Mouse (Mus musculus) heart, postnatal 0 days (tissue): Measurements from ENCODE around the gene Tmem97. TPM values are rescaled to one million over a fixed set of nuclear protein-coding genes. Genes with fewer than 3 reads are reported as not detected.

Source experiments
- ATAC-seq: fragments of 200-750 bp; cut with Nextera tagmentation; 2 replicates; pipeline ENCODE4 v1.8.0; 2017; ENCODE audit warnings: low read depth, moderate number of reproducible peaks, moderate library complexity; ENCODE audit not compliant: insufficient read depth
- DNase-seq: peaks from one replicate; pipeline ENCODE4 v3.0.0-alpha.2; 2016; ENCODE audit warnings: low spot score
- H3K27ac ChIP-seq: fragments of 300-500 bp; sonication (generic); 2 replicates; pipeline ENCODE4 v1.5.1; 2014; ENCODE audit warnings: low read depth, mild to moderate bottlenecking
- H3K27me3 ChIP-seq: fragments of 300-500 bp; sonication (generic); 2 replicates; pipeline ENCODE4 v1.6.1; 2014; ENCODE audit warnings: low read length, mixed read lengths; ENCODE audit not compliant: control insufficient read depth, insufficient read depth
- H3K36me3 ChIP-seq: fragments of 300-500 bp; sonication (generic); replicated peaks from 2 replicates; pipeline ENCODE4 v1.6.1; 2014; ENCODE audit warnings: low read length, mixed read lengths; ENCODE audit not compliant: control insufficient read depth, insufficient read depth
- H3K4me1 ChIP-seq: fragments of 300-500 bp; sonication (generic); 2 replicates; pipeline ENCODE4 v1.6.1; 2014; ENCODE audit warnings: antibody characterized with exemption; ENCODE audit not compliant: control insufficient read depth, insufficient read depth
- H3K4me2 ChIP-seq: fragments of 300-500 bp; sonication (generic); 2 replicates; pipeline ENCODE4 v1.6.1; 2014; ENCODE audit warnings: low read depth, mild to moderate bottlenecking, low read length, moderate library complexity
- H3K4me3 ChIP-seq: fragments of 300-500 bp; sonication (generic); 2 replicates; pipeline ENCODE4 v1.5.1; 2014; ENCODE audit warnings: low read depth, low read length
- H3K9ac ChIP-seq: fragments of 300-500 bp; sonication (generic); replicated peaks from 2 replicates; pipeline ENCODE4 v1.6.1; 2014; ENCODE audit warnings: low read depth, low read length, mixed read lengths
- H3K9me3 ChIP-seq: fragments of 300-500 bp; sonication (generic); replicated peaks from 2 replicates; pipeline ENCODE4 v1.6.1; 2016; ENCODE audit warnings: low read length; ENCODE audit not compliant: control insufficient read depth
- CTCF ChIP-seq: IDR thresholded peaks from 2 replicates; pipeline ENCODE4 v1.5.1; 2016; ENCODE audit warnings: antibody characterized with exemption, control low read depth, low read depth
- EP300 ChIP-seq: IDR thresholded peaks from 2 replicates; pipeline ENCODE4 v1.6.1; 2016; ENCODE audit warnings: antibody characterized with exemption, low read depth
- WGBS: fragments of 180-500 bp; shearing (Covaris S2); extraction: QIAGEN DNeasy Blood & Tissue Kit; methylation state at CpG from one replicate; pipeline ENCODE4 v1.1.7; 2014; 5-methylcytosine and 5-hydroxymethylcytosine counted together
- polyA plus RNA-seq: library from polyadenylated mRNA; unstranded; fragments of >200 nt; fragmentation: Nextera tagmentation; extraction: Ambion mirVana; gene quantifications from 2 replicates; pipeline ENCODE4 v1.2.1, GENCODE M21; 2015
- total RNA-seq: library from RNA; depleted of rRNA; stranded (reverse); fragments of >200 nt; gene quantifications from 2 replicates; pipeline ENCODE4 v1.2.3, GENCODE M21; 2014; ENCODE audit warnings: low replicate concordance

Gene Tmem97
- total and polyA plus RNA-seq, 2 experiments from 2014 or later, result 39.4 to 41.5 TPM

DNA sequence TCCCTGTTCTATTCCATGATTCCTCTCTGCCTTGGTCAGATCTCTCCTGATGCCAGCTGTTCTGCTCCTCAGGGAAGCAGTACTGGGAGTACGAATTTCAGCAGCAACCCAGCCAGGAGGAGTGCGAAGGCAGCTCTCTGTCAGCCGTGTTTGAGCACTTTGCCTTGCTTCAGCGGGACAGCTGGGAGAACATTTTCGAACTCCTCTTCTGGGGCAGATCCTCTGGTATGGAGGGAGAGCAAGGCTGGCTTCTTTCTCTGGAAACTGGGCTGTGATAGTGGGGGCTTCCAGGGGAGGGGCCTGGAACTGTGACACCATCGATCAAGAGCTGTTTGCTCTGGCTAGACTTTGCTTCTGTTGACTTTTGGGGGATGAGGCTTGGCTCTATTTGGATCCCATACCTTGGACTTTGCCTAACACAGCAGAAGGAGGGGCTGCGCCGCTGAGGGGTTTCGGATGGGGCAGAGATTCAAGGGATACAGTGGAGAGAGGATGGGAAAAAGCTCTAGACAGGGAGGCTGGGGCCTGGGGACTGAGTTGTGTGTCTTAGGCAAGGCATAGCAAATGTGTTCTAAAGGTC is 49.9 kb downstream of the Tmem97 start:
- 61% methylated on average over 9 of the region's 9 CpGs for WGBS

GRCm38 (mm10) chr11:78499543-78499942 is 51.0 kb downstream of the Tmem97 start:
- 0 out of 2 replicates have a peak, but pooled peaks cover 4% of the 10 kb centered on the region for H3K4me1 ChIP-seq
- H3K4me2 ChIP-seq, result no peak overlapping the region
- peaks cover 68% of the 10 kb centered on the region for H3K27me3 ChIP-seq
- no peak for TF ChIP-seq EP300
- no peak for TF ChIP-seq CTCF
- no peak overlapping the region for H3K9ac ChIP-seq
- DNase-seq (no peak), ATAC-seq (no peak)
- WGBS, result 43% methylated on average over 16 of the region's 16 CpGs
- H3K36me3 ChIP-seq, result no peaks in the 10 kb centered on the region
- H3K4me3 ChIP-seq, result no peak overlapping the region
- H3K27ac ChIP-seq, result no peak overlapping the region
- no peaks in the 10 kb centered on the region for H3K9me3 ChIP-seq

More for the DNA sequence above, 49.9 kb downstream of the Tmem97 start:
- H3K36me3 ChIP-seq, result no peaks in the 10 kb centered on the region
- no peak overlapping the region for H3K4me2 ChIP-seq
- no peak overlapping the region for H3K9ac ChIP-seq
- H3K27me3 ChIP-seq, result peaks cover 57% of the 10 kb centered on the region
- no peak overlapping the region for H3K4me3 ChIP-seq
- H3K4me1 ChIP-seq, result 0 out of 2 replicates have a peak, but pooled peaks cover 4% of the 10 kb centered on the region
- ATAC-seq, result no peak
- no peak for TF ChIP-seq EP300
- no peak for TF ChIP-seq CTCF
- no peaks in the 10 kb centered on the region for H3K9me3 ChIP-seq
- no peak for DNase-seq
- H3K27ac ChIP-seq, result no peak overlapping the region

DNA sequence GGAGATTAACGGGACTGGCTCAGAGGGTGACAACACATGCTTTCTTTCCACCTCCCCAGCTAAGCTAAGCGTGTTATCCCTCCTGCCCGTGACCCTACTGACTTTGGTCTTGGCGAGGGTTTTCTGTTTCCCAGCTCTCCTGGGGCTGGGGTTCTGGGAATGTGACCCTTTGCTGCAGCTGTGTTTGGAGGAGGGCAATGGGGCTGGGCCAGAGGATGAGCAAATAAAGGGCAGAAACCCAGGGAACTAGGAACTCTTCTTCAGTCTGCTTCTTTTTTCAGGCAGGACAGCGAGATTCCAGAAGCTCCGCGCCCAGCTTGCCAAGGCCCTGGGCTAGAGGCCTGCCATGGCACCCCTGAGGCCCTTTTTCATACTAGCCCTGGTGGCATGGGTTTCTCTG is 51.6 kb downstream of the Tmem97 start, which contains the start of gene Vtn:
TSS of gene Vtn (plus strand) at position 88 of the 400 bp plus-strand sequence.
- WGBS, result 50% methylated on average over 7 of the region's 7 CpGs
- DNase-seq, result no peak
- peak within 1 kb of the TSS; percentile 69 for H3K4me2 ChIP-seq
- no peaks in the 10 kb centered on the region for H3K9me3 ChIP-seq
- peaks cover 71% of the 10 kb centered on the region for H3K27me3 ChIP-seq
- H3K4me1 ChIP-seq, result 0 out of 2 replicates have a peak, but pooled peaks cover 4% of the 10 kb centered on the region
- peak within 1 kb of the TSS; percentile 44 for H3K4me3 ChIP-seq
- H3K36me3 ChIP-seq, result no peaks in the 10 kb centered on the region
- ATAC-seq, result no peak
- no peak within 1 kb of the TSS for H3K9ac ChIP-seq
- H3K27ac ChIP-seq, result no peak within 1 kb of the TSS
- TF ChIP-seq CTCF, result no peak
- TF ChIP-seq EP300, result no peak

GRCm38 (mm10) chr11:78497544-78498522 is 52.7 kb downstream of the Tmem97 start, which contains the start of gene Sarm1:
TSS of gene Sarm1 (minus strand) at chr11:78497754.
- H3K4me3 ChIP-seq, result peak within 1 kb of the TSS; percentile 44
- TF ChIP-seq CTCF, result no peak
- no peak for TF ChIP-seq EP300
- peak within 1 kb of the TSS; percentile 69 for H3K4me2 ChIP-seq
- no peak within 1 kb of the TSS for H3K27ac ChIP-seq
- H3K9ac ChIP-seq, result no peak within 1 kb of the TSS
- peaks cover 74% of the 10 kb centered on the region for H3K27me3 ChIP-seq
- WGBS, result 5% methylated on average over 36 of the region's 36 CpGs
- no peaks in the 10 kb centered on the region for H3K36me3 ChIP-seq
- 0 out of 2 replicates have a peak, but pooled peaks cover 4% of the 10 kb centered on the region for H3K4me1 ChIP-seq
- DNase-seq (peak; percentile 31), ATAC-seq (peak; percentile 71)
- H3K9me3 ChIP-seq, result no peaks in the 10 kb centered on the region

- H3K4me3 ChIP-seq, result peak overlapping the region; percentile 44
- H3K4me1 ChIP-seq, result 0 out of 2 replicates have a peak, but pooled peaks cover 4% of the 10 kb centered on the region
- ATAC-seq (no peak; the same call in 1 of the 2 replicates), DNase-seq (no peak)
- peak overlapping the region; percentile 69 for H3K4me2 ChIP-seq
- no peak overlapping the region for H3K9ac ChIP-seq
- no peak for TF ChIP-seq EP300
- no peak for TF ChIP-seq CTCF
- no peak overlapping the region for H3K27ac ChIP-seq
- H3K27me3 ChIP-seq, result peaks cover 77% of the 10 kb centered on the region
- WGBS, result under 1% methylated on average over 43 of the region's 44 CpGs
- H3K36me3 ChIP-seq, result no peaks in the 10 kb centered on the region
- H3K9me3 ChIP-seq, result no peaks in the 10 kb centered on the region
These were observed 53.5 kb downstream of the Tmem97 start for GRCm38 (mm10) chr11:78497071-78497541.
